Mouse (Mus musculus): Measurements from ENCODE around the gene Wars2.

DNA sequence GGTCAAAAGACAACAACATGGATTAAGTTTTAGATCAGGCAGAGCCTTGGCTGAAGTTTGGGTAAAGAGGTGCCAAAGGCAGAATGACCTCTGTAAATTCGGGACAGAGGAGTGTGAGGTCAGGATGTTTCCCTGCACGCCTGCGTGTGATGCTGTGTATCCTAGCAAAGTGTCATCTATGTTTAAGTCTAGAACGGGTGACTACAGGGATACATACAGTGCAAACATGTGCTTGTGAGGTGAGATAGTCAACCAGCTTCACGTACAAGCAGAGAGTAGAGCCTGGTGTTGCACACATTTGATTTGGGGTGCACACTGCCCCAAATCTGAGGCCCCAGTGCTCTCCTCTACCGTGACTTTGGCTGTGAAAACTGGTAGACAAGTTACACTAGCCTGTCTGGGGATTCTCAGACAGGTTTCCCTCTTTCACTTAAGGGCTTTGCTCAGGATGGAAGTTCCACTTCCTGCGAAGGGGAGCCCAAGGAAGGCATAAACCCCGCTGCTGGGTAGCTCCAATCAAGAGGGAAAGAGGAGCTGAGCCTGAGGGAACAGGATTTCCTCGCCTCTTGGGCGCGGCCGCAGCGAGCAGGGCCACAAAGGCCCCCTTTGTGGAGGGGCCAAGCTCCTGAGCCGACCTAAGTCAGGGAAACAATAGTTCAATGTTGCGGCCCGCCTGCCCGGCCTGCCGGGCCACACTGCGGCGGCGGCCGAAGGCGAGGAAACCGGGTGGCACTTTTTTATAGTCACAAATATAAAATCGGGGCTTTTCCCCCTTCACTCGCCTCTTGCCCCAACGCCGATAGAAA, 107.3 kb downstream of the Wars2 start:
- TF ChIP-seq POLR2A (IDR thresholded peaks at IDR 0.05; ENCODE audit: low read depth, low read length) = no peak
- no peak for TF ChIP-seq CTCF (IDR thresholded peaks at IDR 0.05; ENCODE audit: extremely low read depth, insufficient read length, insufficient replicate concordance, low read depth, low read length)
